Mouse (Mus musculus): Measurements from ENCODE around the gene Il2rb. TPM values are rescaled to one million over a fixed set of nuclear protein-coding genes. Genes with fewer than 3 reads are reported as not detected.

Gene Il2rb
- polyA plus RNA-seq, 1 experiment from 2014 or later, result 0.63 TPM

DNA sequence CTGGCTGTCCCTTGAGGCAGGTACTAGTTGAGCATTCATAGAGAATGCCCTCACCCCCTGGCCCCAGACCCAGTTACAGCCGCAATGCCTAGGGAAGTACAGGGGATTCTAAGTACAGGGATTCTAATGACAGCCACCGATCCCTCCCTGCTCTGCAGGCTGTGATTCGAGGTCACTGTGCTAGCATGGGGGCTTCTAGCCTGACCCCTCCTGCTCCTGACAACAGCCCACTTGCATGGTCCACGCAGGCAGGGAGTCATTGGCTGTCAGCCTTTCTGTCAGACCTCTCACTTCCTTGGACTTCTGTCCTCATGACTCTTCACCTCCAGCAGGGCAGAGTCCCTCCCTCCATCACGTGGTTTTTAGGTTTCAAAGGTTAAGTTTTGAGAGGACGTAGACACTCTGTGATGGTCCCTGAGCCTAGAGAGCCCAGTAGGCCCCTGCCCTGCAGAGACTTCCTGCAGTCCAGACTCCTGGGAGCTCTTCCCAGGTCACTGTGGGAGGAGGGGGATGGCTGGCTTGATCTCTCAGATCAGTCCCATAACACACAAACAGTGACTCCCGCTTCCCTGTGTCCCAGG lies 63.4 kb downstream of the Il2rb start:
- Histone ChIP-seq H3K4me2 (replicated peaks; ENCODE audit: low read depth, low read length) (no peak overlapping the region), H3K36me3 (ENCODE audit: insufficient read depth, low read length) (peaks cover 3% of the 10 kb centered on the region; the same call in 1 of the 2 replicates), H3K27me3 (replicated peaks; ENCODE audit: insufficient read depth, low read length) (no peaks in the 10 kb centered on the region), H3K4me1 (ENCODE audit: insufficient read depth, low read depth, low read length) (peaks cover 9% of the 10 kb centered on the region), H3K27ac (ENCODE audit: low read length) (no peak overlapping the region), H3K9me3 (ENCODE audit: low read length) (no peaks in the 10 kb centered on the region), H3K9ac (replicated peaks; ENCODE audit: low read depth) (no peak overlapping the region), H3K4me3 (ENCODE audit: low read depth, low read length) (no peak overlapping the region)
- TF ChIP-seq CTCF (IDR thresholded peaks at IDR 0.05) (no peak), EP300 (IDR thresholded peaks at IDR 0.05) (no peak)
- ATAC-seq (no peak), DNase-seq (ENCODE audit: low spot score) (no peak)
- 74% methylated on average over 7 of the region's 7 CpGs for WGBS

GRCm38 (mm10) chr15:78430874-78431273 lies 64.2 kb downstream of the Il2rb start:
- ATAC-seq, result no peak
- peaks cover 9% of the 10 kb centered on the region; the same call in 1 of the 2 replicates for H3K4me1 ChIP-seq (ENCODE audit: insufficient read depth, low read depth, low read length)
- TF ChIP-seq EP300 (IDR thresholded peaks at IDR 0.05), result no peak
- no peak for TF ChIP-seq CTCF (IDR thresholded peaks at IDR 0.05)
- H3K4me2 ChIP-seq (replicated peaks; ENCODE audit: low read depth, low read length), result no peak overlapping the region
- H3K36me3 ChIP-seq (ENCODE audit: insufficient read depth, low read length), result peaks cover 3% of the 10 kb centered on the region; the same call in 1 of the 2 replicates
- no peaks in the 10 kb centered on the region for H3K27me3 ChIP-seq (replicated peaks; ENCODE audit: insufficient read depth, low read length)
- H3K9ac ChIP-seq (replicated peaks; ENCODE audit: low read depth), result no peak overlapping the region
- H3K4me3 ChIP-seq (ENCODE audit: low read depth, low read length), result no peak overlapping the region
- H3K9me3 ChIP-seq (ENCODE audit: low read length), result no peaks in the 10 kb centered on the region
- no peak overlapping the region for H3K27ac ChIP-seq (ENCODE audit: low read length)
- no peak for DNase-seq (ENCODE audit: low spot score)
- WGBS, result 91% methylated on average over 10 of the region's 10 CpGs

- H3K4me1 ChIP-seq (ENCODE audit: insufficient read depth, low read depth, low read length), result peaks cover 9% of the 10 kb centered on the region; the same call in 1 of the 2 replicates
- ATAC-seq (peak; percentile 35), DNase-seq (ENCODE audit: low spot score) (no peak)
- no peaks in the 10 kb centered on the region for H3K9me3 ChIP-seq (ENCODE audit: low read length)
- H3K36me3 ChIP-seq (ENCODE audit: insufficient read depth, low read length), result no peaks in the 10 kb centered on the region
- H3K27me3 ChIP-seq (replicated peaks; ENCODE audit: insufficient read depth, low read length), result no peaks in the 10 kb centered on the region
- H3K4me3 ChIP-seq (ENCODE audit: low read depth, low read length), result no peak overlapping the region
- no peak for TF ChIP-seq EP300 (IDR thresholded peaks at IDR 0.05)
- TF ChIP-seq CTCF (IDR thresholded peaks at IDR 0.05), result no peak
- peak overlapping the region; percentile 75 for H3K27ac ChIP-seq (ENCODE audit: low read length)
- H3K9ac ChIP-seq (replicated peaks; ENCODE audit: low read depth), result no peak overlapping the region
- peak overlapping the region; percentile 74; the same call in 1 of the 2 replicates for H3K4me2 ChIP-seq (replicated peaks; ENCODE audit: low read depth, low read length)
- 67% methylated on average over 13 of the region's 13 CpGs for WGBS
These were observed 65.0 kb downstream of the Il2rb start for GRCm38 (mm10) chr15:78429871-78430622.

Other genes with a start within 250 kb of the Il2rb start
- gene Csf2rb2, start 189.6 kb downstream of the Il2rb start, polyA plus RNA-seq (2015; fragmentation: Nextera tagmentation; extraction: Ambion mirVana), result 0.84 and 0.95 TPM in 2 replicates
- gene Csf2rb, start 169.5 kb downstream of the Il2rb start, polyA plus RNA-seq (2015; fragmentation: Nextera tagmentation; extraction: Ambion mirVana), result 7.8 and 8.7 TPM in 2 replicates
- gene Tex33, start 99.4 kb downstream of the Il2rb start, polyA plus RNA-seq (2015; fragmentation: Nextera tagmentation; extraction: Ambion mirVana), result not detected in 2 replicates
- gene Tst, start 89.4 kb downstream of the Il2rb start, polyA plus RNA-seq (2015; fragmentation: Nextera tagmentation; extraction: Ambion mirVana), result 160 and 171 TPM in 2 replicates
- gene Mpst, start 88.9 kb downstream of the Il2rb start, polyA plus RNA-seq (2015; fragmentation: Nextera tagmentation; extraction: Ambion mirVana), result 4.1 TPM in 2 replicates
- gene Kctd17, start 66.7 kb downstream of the Il2rb start, polyA plus RNA-seq (2015; fragmentation: Nextera tagmentation; extraction: Ambion mirVana), result 23.4 and 27.4 TPM in 2 replicates
- gene Tmprss6, start 26.6 kb downstream of the Il2rb start, polyA plus RNA-seq (2015; fragmentation: Nextera tagmentation; extraction: Ambion mirVana), result 0.20 and 0.23 TPM in 2 replicates
- gene C1qtnf6, start 36.1 kb upstream of the Il2rb start, polyA plus RNA-seq (2015; fragmentation: Nextera tagmentation; extraction: Ambion mirVana), result 19.1 and 21.5 TPM in 2 replicates
- 0.06 and 0.10 TPM in 2 replicates for gene Sstr3, start 49.4 kb upstream of the Il2rb start, polyA plus RNA-seq (2015; fragmentation: Nextera tagmentation; extraction: Ambion mirVana)
- 29.7 and 32.1 TPM in 2 replicates for gene Rac2, start 77.5 kb upstream of the Il2rb start, polyA plus RNA-seq (2015; fragmentation: Nextera tagmentation; extraction: Ambion mirVana)
- 14.5 and 16.1 TPM in 2 replicates for gene Cyth4, start 101.8 kb upstream of the Il2rb start, polyA plus RNA-seq (2015; fragmentation: Nextera tagmentation; extraction: Ambion mirVana)
- gene Elfn2, start 223.5 kb upstream of the Il2rb start, polyA plus RNA-seq (2015; fragmentation: Nextera tagmentation; extraction: Ambion mirVana), result 0.02 and 0.05 TPM in 2 replicates